Mouse (Mus musculus) macrophage (primary cell): ENCODE measurements around the gene Tex13c3. TPM values are rescaled to one million over a fixed set of nuclear protein-coding genes. Genes with fewer than 3 reads are reported as not detected.
"Not testable (repeated sequence)": the region's sequence is repeated elsewhere in the genome, so short reads cannot be mapped to it uniquely, and the experiment has no call there.

Experiments
- H3K27ac ChIP-seq: fragments of 350-480 bp; formaldehyde crosslinking; 2 replicates; pipeline ENCODE4 v1.9.0; 2021
- H3K36me3 ChIP-seq: fragments of 350-480 bp; formaldehyde crosslinking; 2 replicates; pipeline ENCODE4 v1.9.0; 2021; ENCODE audit errors: inconsistent target
- H3K4me3 ChIP-seq: fragments of 350-480 bp; formaldehyde crosslinking; 2 replicates; pipeline ENCODE4 v1.9.0; 2021; ENCODE audit errors: inconsistent target
- H3K79me2 ChIP-seq: fragments of 350-480 bp; formaldehyde crosslinking; 2 replicates; pipeline ENCODE4 v1.9.0; 2021; ENCODE audit errors: inconsistent target
- WGBS: methylation state at CpG from one replicate; pipeline ENCODE4 v1.1.7; 2026; ENCODE audit warnings: inconsistent platforms; ENCODE audit not compliant: missing documents; 5-methylcytosine and 5-hydroxymethylcytosine counted together
- polyA plus RNA-seq: library from polyadenylated mRNA; stranded (reverse); fragments of 250-400 nt; gene quantifications from 3 replicates; pipeline ENCODE4 v1.2.4, GENCODE M21; 2018; ENCODE audit warnings: inconsistent platforms
- total RNA-seq, 78 experiments: library from RNA; depleted of rRNA; stranded (reverse); fragments of 250-400 nt; gene quantifications; 1 replicate in 9 of 78; 2 replicates in 24 of 78; 3 replicates in 43 of 78; 4 replicates in 2 of 78; pipeline ENCODE4 v1.2.4; 2018; ENCODE audit warnings: inconsistent platforms in 56 of 78

Tex13c3 gene
- not detected for total RNA-seq (2018; cell fraction: chromatin; rRNA removed)
- not detected for total RNA-seq (2018; cell fraction: cytosol; rRNA removed)
- not detected for total RNA-seq (2018; cell fraction: nucleus; rRNA removed)
- polyA plus RNA-seq: not detected in 3 replicates

DNA sequence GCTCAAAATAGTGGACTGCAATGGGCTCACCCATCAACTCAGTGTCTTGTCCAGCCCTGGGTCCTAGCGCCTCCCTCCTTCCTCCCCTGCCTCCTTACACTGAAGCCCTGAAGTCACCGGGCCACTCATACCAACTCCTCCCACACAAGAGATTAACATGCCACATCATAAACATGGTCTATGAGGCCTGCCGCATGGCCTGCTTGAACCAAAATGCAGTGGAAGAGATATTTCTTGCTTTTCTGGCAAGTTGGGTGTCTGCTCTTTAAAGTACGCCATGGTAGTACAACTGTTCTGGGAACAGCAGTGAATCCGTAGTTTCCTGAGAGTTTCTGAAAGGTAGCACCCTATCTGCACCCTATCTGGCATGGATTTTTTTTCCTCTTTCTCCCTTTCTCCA, at the start of gene Tex13c3:
Tex13c3 (minus strand) TSS at position 101 of the 400 bp plus-strand sequence.
- 94% methylated on average over 5 of the region's 5 CpGs for WGBS
- H3K36me3 ChIP-seq, H3K27ac ChIP-seq, H3K79me2 ChIP-seq, H3K4me3 ChIP-seq: not testable (repeated sequence)

DNA sequence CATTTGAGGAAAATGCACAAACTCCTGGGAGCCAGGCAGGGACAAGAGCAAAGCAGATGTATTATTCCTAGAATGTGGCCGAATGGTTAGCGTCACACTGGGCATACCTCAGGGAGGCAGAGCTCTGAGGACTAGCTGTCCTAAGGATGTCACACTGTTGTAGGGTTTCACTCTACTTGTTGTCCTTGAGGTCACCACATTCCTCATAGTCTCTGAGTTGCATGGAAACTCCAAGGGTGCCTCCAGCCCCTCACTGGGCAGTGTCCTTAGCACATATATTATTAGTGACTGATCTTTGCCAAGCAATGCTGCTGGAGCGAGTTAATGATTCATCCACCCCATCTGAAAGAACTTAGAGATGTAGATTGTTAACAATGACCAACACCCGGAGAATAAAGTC, 8.6 kb upstream of the Tex13c3 start:
- Histone ChIP-seq H3K27ac (no peak overlapping the region), H3K79me2 (no peaks in the 10 kb centered on the region), H3K36me3 (no peaks in the 10 kb centered on the region), H3K4me3 (no peak overlapping the region)
- 79% methylated on average over 4 of the region's 4 CpGs for WGBS
